Mouse (Mus musculus) splenic B cell, adult 2 months (primary cell): ENCODE measurements around the gene Dlec1.
A peak's percentile ranks its signal among the peaks of the same experiment; 100 is the strongest.

Experiments
- DNase-seq: peaks from one replicate; pipeline ENCODE4 v3.0.0-alpha.2; 2011; ENCODE audit warnings: low read depth, low spot score
- H3K27me3 ChIP-seq: 2 replicates; pipeline ENCODE4 v1.6.1; 2012; ENCODE audit warnings: mild to moderate bottlenecking, low read length, moderate library complexity, mixed read lengths; ENCODE audit not compliant: control insufficient read depth, poor library complexity, insufficient read depth, severe bottlenecking
- H3K36me3 ChIP-seq: 2 replicates; pipeline ENCODE4 v1.6.1; 2012; ENCODE audit warnings: mild to moderate bottlenecking, low read length, moderate library complexity, mixed read lengths; ENCODE audit not compliant: control insufficient read depth, poor library complexity, insufficient read depth, severe bottlenecking

Gene Dlec1

GRCm38 (mm10) chr9:119144696-119145095 lies 42.4 kb downstream of the Dlec1 start:
- DNase-seq: no peak
- no peaks in the 10 kb centered on the region for H3K27me3 ChIP-seq
- no peaks in the 10 kb centered on the region for H3K36me3 ChIP-seq

GRCm38 (mm10) chr9:119145137-119145536 lies 42.9 kb downstream of the Dlec1 start:
- no peaks in the 10 kb centered on the region for H3K36me3 ChIP-seq
- DNase-seq: no peak
- no peaks in the 10 kb centered on the region for H3K27me3 ChIP-seq

- DNase-seq: no peak
- no peaks in the 10 kb centered on the region for H3K27me3 ChIP-seq
- no peaks in the 10 kb centered on the region for H3K36me3 ChIP-seq
Measured at GRCm38 (mm10) chr9:119145638-119146037, 43.4 kb downstream of the Dlec1 start.

- H3K36me3 ChIP-seq: no peaks in the 10 kb centered on the region
- DNase-seq: no peak
- H3K27me3 ChIP-seq: no peaks in the 10 kb centered on the region
Measured at GRCm38 (mm10) chr9:119146098-119146770, 44.0 kb downstream of the Dlec1 start.

GRCm38 (mm10) chr9:119149601-119150000 lies 47.3 kb downstream of the Dlec1 start:
- peak; percentile 10 for DNase-seq
- no peaks in the 10 kb centered on the region for H3K27me3 ChIP-seq
- H3K36me3 ChIP-seq: no peaks in the 10 kb centered on the region

- H3K27me3 ChIP-seq: no peaks in the 10 kb centered on the region
- DNase-seq: no peak
- H3K36me3 ChIP-seq: no peaks in the 10 kb centered on the region
Measured at GRCm38 (mm10) chr9:119151751-119152150, 49.5 kb downstream of the Dlec1 start.

GRCm38 (mm10) chr9:119155416-119155815 lies 53.1 kb downstream of the Dlec1 start:
- Histone ChIP-seq H3K36me3 (no peaks in the 10 kb centered on the region), H3K27me3 (no peaks in the 10 kb centered on the region)
- DNase-seq: no peak

- DNase-seq: no peak
- Histone ChIP-seq H3K27me3 (no peaks in the 10 kb centered on the region), H3K36me3 (no peaks in the 10 kb centered on the region)
Measured at GRCm38 (mm10) chr9:119155826-119156225, 53.5 kb downstream of the Dlec1 start.

- Histone ChIP-seq H3K27me3 (no peaks in the 10 kb centered on the region), H3K36me3 (no peaks in the 10 kb centered on the region)
- peak; percentile 34 for DNase-seq
Measured at GRCm38 (mm10) chr9:119156278-119157201, 54.3 kb downstream of the Dlec1 start, which contains the start of gene Acaa1b. Gene Acaa1b (minus strand): TSS chr9:119157093.

GRCm38 (mm10) chr9:119158861-119159260 lies 56.6 kb downstream of the Dlec1 start, which contains the start of gene Gm47289:
Gene Gm47289 (plus strand): TSS chr9:119159161.
- Histone ChIP-seq H3K27me3 (no peaks in the 10 kb centered on the region), H3K36me3 (no peaks in the 10 kb centered on the region)
- DNase-seq: no peak

GRCm38 (mm10) chr9:119160689-119161088 lies 58.4 kb downstream of the Dlec1 start:
- no peak for DNase-seq
- no peaks in the 10 kb centered on the region for H3K27me3 ChIP-seq
- no peaks in the 10 kb centered on the region for H3K36me3 ChIP-seq

GRCm38 (mm10) chr9:119164743-119165142 lies 62.5 kb downstream of the Dlec1 start:
- no peaks in the 10 kb centered on the region for H3K36me3 ChIP-seq
- no peak for DNase-seq
- H3K27me3 ChIP-seq: no peaks in the 10 kb centered on the region

GRCm38 (mm10) chr9:119165548-119165947 lies 63.3 kb downstream of the Dlec1 start:
- H3K36me3 ChIP-seq: no peaks in the 10 kb centered on the region
- DNase-seq: no peak
- no peaks in the 10 kb centered on the region for H3K27me3 ChIP-seq

- DNase-seq: no peak
- Histone ChIP-seq H3K27me3 (no peaks in the 10 kb centered on the region), H3K36me3 (no peaks in the 10 kb centered on the region)
Measured at GRCm38 (mm10) chr9:119167608-119168007, 65.3 kb downstream of the Dlec1 start.

GRCm38 (mm10) chr9:119179292-119179691 lies 77.0 kb downstream of the Dlec1 start:
- H3K36me3 ChIP-seq: no peaks in the 10 kb centered on the region
- no peaks in the 10 kb centered on the region for H3K27me3 ChIP-seq
- no peak for DNase-seq
